Mouse (Mus musculus) cerebellum, adult 2 months (tissue): ENCODE data around the gene Mier3. TPM values are rescaled to one million over a fixed set of nuclear protein-coding genes. Genes with fewer than 3 reads are reported as not detected.

ENCODE experiments used
- DNase-seq, 2 experiments: peaks; one replicate each; pipeline ENCODE4 v3.0.0; 2021
- H3K27ac ChIP-seq: fragments of 200-500 bp; 2 replicates; pipeline ENCODE4 v1.5.1; 2012; ENCODE audit warnings: low read length, control low read depth, inconsistent platforms; ENCODE audit not compliant: insufficient read depth
- H3K27me3 ChIP-seq: fragments of 200-500 bp; 2 replicates; pipeline ENCODE4 v1.6.1; 2012; ENCODE audit warnings: inconsistent platforms, mild to moderate bottlenecking, low read length, moderate library complexity; ENCODE audit not compliant: control insufficient read depth, insufficient read depth
- H3K4me1 ChIP-seq: fragments of 200-500 bp; 2 replicates; pipeline ENCODE4 v1.6.1; 2011; ENCODE audit warnings: low read length; ENCODE audit not compliant: control insufficient read depth, insufficient read depth
- H3K4me3 ChIP-seq: fragments of 200-500 bp; replicated peaks from 2 replicates; pipeline ENCODE3; 2011; ENCODE audit warnings: mild to moderate bottlenecking, low read depth, low read length, control low read depth; ENCODE audit not compliant: insufficient read depth
- CTCF ChIP-seq: fragments of 200-500 bp; IDR thresholded peaks from 2 replicates; pipeline ENCODE4 v1.5.1; 2011; ENCODE audit warnings: low read depth, mild to moderate bottlenecking, control low read depth, low read length, moderate library complexity, borderline replicate concordance; ENCODE audit not compliant: insufficient read depth
- POLR2A ChIP-seq: fragments of 200-500 bp; IDR thresholded peaks from 2 replicates; pipeline ENCODE4 v1.6.1; 2011; ENCODE audit warnings: low read length, control low read depth, borderline replicate concordance; ENCODE audit not compliant: insufficient read depth
- WGBS: fragments of 180-500 bp; shearing (Covaris S2); methylation state at CpG from one replicate; pipeline ENCODE4 v1.1.7; 2018; 5-methylcytosine and 5-hydroxymethylcytosine counted together
- polyA plus RNA-seq: library from polyadenylated mRNA; depleted of rRNA; stranded (reverse); fragments of >200 nt; gene quantifications from 2 replicates; pipeline ENCODE4 v1.2.3, GENCODE M21; 2012

Gene Mier3
- polyA plus RNA-seq, 1 experiment = 12.7 TPM

- Histone ChIP-seq H3K4me3 (no peak overlapping the region), H3K27me3 (no peaks in the 10 kb centered on the region; the same call in 1 of the 2 replicates), H3K4me1 (no peaks in the 10 kb centered on the region), H3K27ac (no peak overlapping the region)
- WGBS = 92% methylated on average over 2 of the region's 2 CpGs
- TF ChIP-seq CTCF = no peak
- no peak for TF ChIP-seq POLR2A
- no peak for DNase-seq
These were observed 24.9 kb upstream of the Mier3 start for GRCm38 (mm10) chr13:111655856-111656255.

- H3K27ac ChIP-seq = no peak overlapping the region
- H3K27me3 ChIP-seq = no peaks in the 10 kb centered on the region; the same call in 1 of the 2 replicates
- H3K4me3 ChIP-seq = no peak overlapping the region
- TF ChIP-seq POLR2A (no peak), CTCF (no peak)
- no peaks in the 10 kb centered on the region for H3K4me1 ChIP-seq
- DNase-seq = no peak
- WGBS = 79% methylated on average over 10 of the region's 10 CpGs
These were observed 24.5 kb upstream of the Mier3 start for GRCm38 (mm10) chr13:111656309-111656708.

GRCm38 (mm10) chr13:111656769-111657168 is 24.0 kb upstream of the Mier3 start:
- TF ChIP-seq CTCF = no peak
- H3K4me1 ChIP-seq = no peaks in the 10 kb centered on the region
- no peak for DNase-seq
- no peak overlapping the region for H3K27ac ChIP-seq
- H3K27me3 ChIP-seq = no peaks in the 10 kb centered on the region; the same call in 1 of the 2 replicates
- WGBS = 83% methylated on average over 3 of the region's 3 CpGs
- no peak overlapping the region for H3K4me3 ChIP-seq

- TF ChIP-seq CTCF (no peak), POLR2A (no peak)
- no peak for DNase-seq
- no peak overlapping the region for H3K4me3 ChIP-seq
- H3K27ac ChIP-seq = no peak overlapping the region
- no peaks in the 10 kb centered on the region for H3K4me1 ChIP-seq
- 44% methylated on average over 12 of the region's 12 CpGs for WGBS
- H3K27me3 ChIP-seq = no peaks in the 10 kb centered on the region; the same call in 1 of the 2 replicates
These were observed 22.1 kb upstream of the Mier3 start for GRCm38 (mm10) chr13:111658501-111659280.

GRCm38 (mm10) chr13:111659430-111659829 is 21.3 kb upstream of the Mier3 start:
- TF ChIP-seq CTCF = no peak
- TF ChIP-seq POLR2A = no peak
- 82% methylated on average over 8 of the region's 8 CpGs for WGBS

GRCm38 (mm10) chr13:111660072-111660471 is 20.7 kb upstream of the Mier3 start:
- H3K27me3 ChIP-seq = no peaks in the 10 kb centered on the region; the same call in 1 of the 2 replicates
- H3K4me3 ChIP-seq = no peak overlapping the region
- 60% methylated on average over 13 of the region's 13 CpGs for WGBS
- no peak for DNase-seq
- TF ChIP-seq POLR2A (no peak), CTCF (no peak)
- H3K27ac ChIP-seq = no peak overlapping the region
- no peaks in the 10 kb centered on the region for H3K4me1 ChIP-seq

More at GRCm38 (mm10) chr13:111659430-111659829, 21.3 kb upstream of the Mier3 start:
- no peak overlapping the region for H3K4me3 ChIP-seq
- no peaks in the 10 kb centered on the region; the same call in 1 of the 2 replicates for H3K27me3 ChIP-seq
- no peaks in the 10 kb centered on the region for H3K4me1 ChIP-seq
- H3K27ac ChIP-seq = no peak overlapping the region
- no peak for DNase-seq

- no peak for DNase-seq
- Histone ChIP-seq H3K4me3 (no peak overlapping the region), H3K27me3 (no peaks in the 10 kb centered on the region; the same call in 1 of the 2 replicates), H3K27ac (no peak overlapping the region), H3K4me1 (no peaks in the 10 kb centered on the region)
- WGBS = 78% methylated on average over 3 of the region's 3 CpGs
- no peak for TF ChIP-seq POLR2A
- TF ChIP-seq CTCF = no peak
These were observed 20.2 kb upstream of the Mier3 start for GRCm38 (mm10) chr13:111660556-111660955.

- no peak for DNase-seq
- Histone ChIP-seq H3K4me1 (no peaks in the 10 kb centered on the region), H3K27me3 (no peaks in the 10 kb centered on the region; the same call in 1 of the 2 replicates), H3K4me3 (no peak overlapping the region), H3K27ac (no peak overlapping the region)
- 84% methylated on average over 7 of the region's 7 CpGs for WGBS
- no peak for TF ChIP-seq POLR2A
- TF ChIP-seq CTCF = no peak
These were observed 12.8 kb upstream of the Mier3 start for GRCm38 (mm10) chr13:111668016-111668415.
